Mouse (Mus musculus) brain, adult 2 months (tissue): ENCODE results near the gene Crybg2.

Source experiments
- DNase-seq: peaks from one replicate; pipeline ENCODE4 v3.0.0; 2011; ENCODE audit warnings: low read depth, low spot score

Crybg2 gene

DNA sequence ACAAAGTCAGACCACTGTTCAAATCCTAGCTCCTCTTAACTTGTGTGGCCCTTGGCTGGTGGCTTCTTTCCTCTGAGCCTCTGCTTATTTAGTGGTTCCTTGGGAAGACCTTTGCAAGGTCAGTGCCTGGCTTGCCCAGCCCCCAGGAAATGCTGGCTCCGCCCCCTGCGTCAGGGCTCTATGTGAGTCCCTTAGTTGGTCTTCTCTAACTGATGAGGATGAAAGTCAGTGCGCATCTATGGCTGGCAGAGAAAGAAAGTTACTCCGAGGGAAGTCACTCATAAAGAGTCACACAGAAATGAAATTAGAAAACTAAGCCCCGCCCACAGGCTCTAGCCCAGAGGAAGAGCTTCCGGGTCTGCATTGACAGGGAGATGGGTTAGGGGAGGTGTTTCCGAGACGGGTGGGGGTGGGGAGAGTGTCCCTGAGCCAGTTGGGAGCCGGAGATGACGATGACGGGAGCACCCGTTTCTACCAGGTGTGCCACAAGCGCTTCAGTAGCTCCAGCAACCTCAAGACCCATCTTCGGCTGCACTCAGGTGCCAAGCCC is 2.4 kb upstream of the Crybg2 start:
- DNase-seq = no peak

DNA sequence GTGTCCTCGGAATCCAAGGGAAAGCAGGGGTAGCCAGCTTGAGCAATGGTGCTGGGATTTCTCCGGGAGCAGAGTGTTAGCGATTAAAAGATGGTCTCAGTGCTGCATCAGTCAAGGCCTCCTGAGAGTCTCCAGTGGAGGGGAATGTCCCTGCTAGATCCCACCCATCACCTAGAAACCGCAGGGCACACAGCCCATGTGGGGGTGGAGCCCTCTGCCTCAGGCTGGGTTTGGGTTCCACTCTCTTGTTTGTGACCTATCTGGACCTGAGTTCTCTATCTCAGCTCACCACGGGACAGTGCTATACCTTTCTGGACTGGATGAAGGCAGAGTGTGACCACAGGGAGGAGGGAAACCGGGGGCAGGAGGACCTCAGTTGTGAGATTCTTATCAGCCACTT is 1.7 kb upstream of the Crybg2 start:
- DNase-seq = no peak

- DNase-seq = peak; percentile 42
Measured at GRCm38 (mm10) chr4:134061166-134061830, 683 bp downstream of the Crybg2 start.

DNA sequence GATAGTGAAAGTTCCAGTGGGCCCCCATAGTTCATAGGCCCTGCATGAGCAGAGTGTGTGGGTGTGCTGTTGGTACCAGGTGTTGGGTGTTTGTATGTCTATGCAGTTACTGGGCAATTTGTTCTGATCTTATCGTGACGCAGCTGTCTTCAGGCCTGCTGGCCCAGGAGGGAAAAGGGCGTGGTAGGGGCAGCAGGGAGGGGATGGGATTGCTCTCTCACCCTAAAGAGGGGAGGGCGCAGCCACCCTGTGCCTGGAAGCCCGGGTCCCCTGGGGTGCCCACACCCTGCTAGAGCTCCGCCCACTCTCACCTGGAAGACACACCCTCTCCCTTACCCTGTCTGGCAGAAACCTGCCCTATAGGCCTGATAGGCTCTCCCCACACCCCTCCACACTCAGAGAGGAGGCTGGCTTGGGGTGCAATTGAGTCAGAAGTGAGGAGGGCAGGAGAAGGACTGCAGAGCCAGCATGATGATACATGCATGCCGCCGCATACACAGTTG is 1.4 kb downstream of the Crybg2 start:
- no peak for DNase-seq

- DNase-seq = no peak
Measured at GRCm38 (mm10) chr4:134062561-134062960, 1.9 kb downstream of the Crybg2 start.

- no peak for DNase-seq
Measured at GRCm38 (mm10) chr4:134065431-134066004, 4.9 kb downstream of the Crybg2 start.

- no peak for DNase-seq
Measured at GRCm38 (mm10) chr4:134067383-134067782, 6.8 kb downstream of the Crybg2 start.

DNA sequence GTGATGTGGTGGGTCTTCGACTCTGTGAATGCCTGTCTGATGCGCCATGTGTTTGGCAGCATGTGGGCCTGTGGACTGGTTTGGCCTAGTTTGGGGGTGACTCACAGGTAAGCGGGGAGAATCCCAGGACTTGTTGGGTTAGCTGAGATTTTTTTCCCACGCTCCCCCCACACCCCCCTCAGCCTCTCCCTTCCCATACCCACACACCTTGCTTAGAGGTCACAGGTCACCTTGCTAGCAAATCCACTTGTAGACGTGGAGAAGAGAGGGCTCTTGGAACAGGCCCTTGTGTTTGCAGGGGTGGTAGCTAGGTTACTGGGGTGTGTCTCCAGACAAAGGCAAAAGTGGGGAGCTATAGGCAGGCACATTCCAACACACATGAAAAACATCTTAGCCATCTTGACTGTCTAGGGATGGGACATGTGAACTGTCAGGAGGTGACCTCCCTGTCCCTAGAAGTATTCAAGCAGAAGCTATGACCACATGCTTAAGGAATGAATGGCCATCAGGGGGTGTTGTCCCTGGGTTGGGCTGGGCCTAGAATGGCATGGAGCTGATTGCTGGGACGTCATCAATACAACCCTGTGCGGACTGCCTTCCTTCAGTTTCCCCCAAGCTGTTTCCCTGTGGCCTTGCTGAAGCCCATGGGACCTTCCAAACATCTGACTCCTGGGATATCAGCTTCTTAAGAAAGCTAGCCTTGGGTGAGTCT is 7.4 kb downstream of the Crybg2 start:
- DNase-seq = peak; percentile 22

DNA sequence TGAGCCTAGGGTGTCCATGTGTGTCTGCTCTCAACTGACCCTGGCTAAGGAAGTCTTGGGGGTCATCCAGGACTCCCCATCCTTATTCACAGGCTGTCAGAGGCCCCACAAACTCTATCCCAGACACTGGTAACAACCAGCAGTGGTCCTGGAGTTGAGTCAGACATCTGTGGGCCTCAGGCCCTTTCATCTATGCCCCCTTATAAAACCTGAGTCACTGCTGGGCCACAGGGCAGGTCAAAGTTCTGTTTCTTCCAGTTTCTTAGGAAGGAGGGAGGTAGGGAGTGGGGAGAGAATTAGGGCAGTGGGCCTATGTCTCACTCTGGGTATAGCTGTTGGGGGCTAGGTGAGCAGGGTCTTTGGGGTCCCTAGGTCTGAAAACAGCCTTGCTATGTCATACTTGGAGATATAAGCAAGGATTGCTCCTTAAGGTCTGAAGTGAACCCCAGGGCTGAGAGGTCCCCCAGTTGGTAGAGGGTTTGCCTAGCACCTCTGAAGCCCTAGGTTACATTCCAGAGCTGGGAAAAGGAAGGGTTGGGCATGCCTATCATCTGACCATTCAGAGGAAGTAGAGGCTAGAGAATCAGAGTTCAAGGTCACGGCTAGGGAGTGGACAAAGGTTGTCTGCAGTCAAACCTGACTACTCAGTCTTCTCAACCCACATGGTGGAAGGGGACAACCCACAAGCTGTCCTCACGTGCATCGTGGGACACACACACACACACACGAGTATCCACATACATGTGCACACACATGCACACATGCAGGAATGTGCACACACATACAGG is 8.4 kb downstream of the Crybg2 start:
- DNase-seq = no peak

GRCm38 (mm10) chr4:134078694-134079093 is 18.1 kb downstream of the Crybg2 start:
- DNase-seq = peak; percentile 89

DNA sequence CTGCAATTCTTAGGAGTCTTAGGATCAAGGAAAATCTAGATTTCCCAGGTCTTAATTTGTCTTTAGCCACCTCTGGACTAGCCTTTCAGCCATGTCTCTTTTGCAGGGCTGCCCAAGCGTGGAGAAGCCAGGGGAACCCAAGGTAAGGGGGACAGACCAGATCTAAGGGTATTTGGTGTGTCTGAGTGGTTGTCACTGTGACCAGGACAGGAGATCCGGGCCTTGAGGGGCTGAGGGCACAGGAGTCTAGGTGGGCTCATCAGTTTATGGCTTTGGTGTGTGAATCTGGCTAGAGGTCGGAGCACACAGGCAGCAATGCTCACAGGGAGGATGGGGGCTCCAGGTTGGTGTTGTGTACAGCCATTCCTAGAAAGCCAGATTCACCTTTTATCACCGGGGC is 20.1 kb downstream of the Crybg2 start:
- no peak for DNase-seq

- DNase-seq = peak; percentile 79
Measured at GRCm38 (mm10) chr4:134081730-134082386, 21.2 kb downstream of the Crybg2 start.

- no peak for DNase-seq
Measured at GRCm38 (mm10) chr4:134082460-134082859, 21.8 kb downstream of the Crybg2 start.

GRCm38 (mm10) chr4:134084999-134085398 is 24.4 kb downstream of the Crybg2 start:
- DNase-seq = no peak

DNA sequence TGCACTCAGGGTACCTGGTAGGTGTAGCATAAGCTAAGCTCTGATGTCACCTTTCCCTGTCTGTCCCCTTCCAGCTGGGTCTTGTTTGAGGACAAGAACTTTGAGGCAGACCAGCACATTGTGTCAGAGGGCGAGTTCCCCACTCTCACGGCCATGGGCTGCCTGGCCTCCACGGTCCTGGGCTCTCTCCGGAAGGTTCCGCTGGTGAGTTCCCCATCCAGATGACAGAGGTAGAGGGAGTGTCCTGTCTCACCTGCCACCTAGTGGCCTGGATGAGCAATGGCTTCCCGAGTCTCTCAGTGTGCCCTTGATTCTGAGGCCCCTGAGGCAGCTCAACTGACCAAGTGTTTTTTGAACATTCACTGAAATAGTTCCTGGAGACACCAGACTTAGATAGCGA is 26.8 kb downstream of the Crybg2 start:
- DNase-seq = peak; percentile 76

GRCm38 (mm10) chr4:134089029-134089428 is 28.4 kb downstream of the Crybg2 start:
- DNase-seq = no peak

DNA sequence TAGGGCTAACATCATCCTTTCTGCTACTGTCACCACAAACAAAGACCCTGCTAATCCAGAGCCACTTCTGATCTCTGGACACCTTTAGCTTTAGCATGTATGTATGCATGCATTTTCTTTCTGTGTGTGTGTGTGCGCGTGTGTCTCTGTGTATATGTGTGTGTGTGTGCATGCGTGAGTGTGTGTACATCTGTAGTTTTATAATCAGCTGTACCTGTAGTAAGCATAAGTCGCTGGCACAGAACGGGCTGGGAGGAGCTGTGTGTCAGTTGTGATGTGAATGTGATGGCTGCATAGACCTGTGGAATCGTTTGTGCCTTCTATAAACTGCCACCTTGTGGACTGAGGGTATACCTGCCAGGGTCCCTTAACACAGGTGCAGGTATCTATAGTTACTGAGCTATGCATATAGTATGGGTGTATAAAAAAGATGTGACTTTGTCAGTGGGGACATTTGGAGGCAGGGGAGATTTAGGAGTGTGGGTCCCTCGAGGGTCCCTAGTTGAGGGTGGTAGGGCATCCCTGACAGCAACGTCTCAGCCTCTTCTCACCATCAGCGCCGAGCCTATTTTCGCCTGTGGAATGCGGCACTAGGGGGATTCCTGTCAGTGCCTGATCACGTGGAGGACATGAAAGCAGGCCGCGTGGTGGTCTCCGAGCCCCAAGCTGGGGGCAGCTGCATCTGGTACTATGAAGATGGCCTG is 30.1 kb downstream of the Crybg2 start:
- DNase-seq = no peak

DNA sequence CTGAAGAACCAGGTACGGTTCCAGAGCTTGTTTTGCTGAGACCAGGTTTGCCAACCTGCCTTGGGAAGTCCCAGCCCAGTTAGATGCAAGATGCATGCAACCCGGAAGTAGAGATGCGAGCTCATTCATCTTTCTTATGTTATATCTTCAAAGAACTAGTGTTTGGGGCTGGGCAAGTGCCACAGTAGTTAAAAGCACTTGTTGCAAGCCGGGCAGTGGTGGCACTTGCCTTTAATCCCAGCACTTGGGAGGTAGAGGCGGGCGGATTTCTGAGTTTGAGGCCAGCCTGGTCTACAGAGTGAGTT is 30.6 kb downstream of the Crybg2 start:
- no peak for DNase-seq

DNA sequence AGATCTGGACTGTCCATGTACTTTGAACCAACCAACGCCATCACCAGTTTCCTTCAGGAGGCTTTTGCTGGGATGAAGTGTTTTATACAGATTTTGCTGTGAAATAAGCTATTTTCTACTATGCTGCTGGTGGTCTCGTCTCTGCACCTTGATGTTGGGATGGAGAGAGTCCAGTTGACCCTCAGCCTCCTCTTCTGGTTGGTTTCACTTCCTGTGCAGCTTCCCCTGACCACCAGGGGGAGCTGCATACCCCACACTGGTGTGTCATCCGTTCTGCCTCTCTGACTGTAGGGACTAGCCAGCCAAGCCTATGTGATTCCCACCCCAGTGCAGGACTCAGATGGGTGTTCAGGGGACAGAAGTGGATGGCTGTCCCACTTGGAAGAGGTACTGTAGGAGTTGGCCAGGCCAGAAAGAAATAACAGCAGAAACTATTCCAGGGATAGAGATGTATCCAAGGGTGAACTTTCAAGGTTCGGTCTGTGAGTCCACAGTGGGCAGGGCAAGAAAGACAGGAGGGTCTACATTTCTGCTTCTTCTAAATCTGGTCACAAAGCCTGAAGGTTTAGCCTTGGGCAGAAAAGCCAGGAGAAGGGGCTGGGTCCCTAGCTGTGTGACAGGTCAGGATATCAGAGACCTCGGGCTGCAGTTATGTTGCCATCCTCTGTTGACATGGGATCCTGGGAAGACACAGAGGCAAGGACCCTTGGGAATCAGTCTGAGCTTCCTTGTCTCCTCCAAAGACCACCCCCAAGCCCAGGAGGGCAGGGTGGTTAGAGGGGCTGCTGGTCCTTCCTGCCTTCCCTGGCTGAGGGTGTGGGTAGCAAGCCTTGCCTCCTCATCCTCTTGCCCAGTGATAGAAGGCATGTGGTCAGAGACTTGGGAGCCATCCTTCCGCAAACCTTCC is 32.0 kb downstream of the Crybg2 start:
- peak; percentile 49 for DNase-seq
